Mouse (Mus musculus) hindbrain, embryonic 14.5 days (tissue): ENCODE measurements around the gene Kpnb1. TPM values are rescaled to one million over a fixed set of nuclear protein-coding genes. Genes with fewer than 3 reads are reported as not detected.

Source experiments
- ATAC-seq: fragments of 200-750 bp; cut with Nextera tagmentation; 2 replicates; pipeline ENCODE4 v1.8.0; 2017; ENCODE audit warnings: moderate number of reproducible peaks, mild to moderate bottlenecking, moderate TSS enrichment, moderate library complexity; ENCODE audit not compliant: low FRiP score
- DNase-seq: peaks from one replicate; pipeline ENCODE4 v3.0.0-alpha.2; 2015; ENCODE audit warnings: low spot score
- H3K27ac ChIP-seq: fragments of 300-500 bp; sonication (generic); 2 replicates; pipeline ENCODE4 v1.5.1; 2014; ENCODE audit warnings: mild to moderate bottlenecking, moderate library complexity
- H3K27me3 ChIP-seq: fragments of 300-500 bp; sonication (generic); 2 replicates; pipeline ENCODE4 v1.6.1; 2014; ENCODE audit warnings: mild to moderate bottlenecking, low read length, mixed read lengths; ENCODE audit not compliant: control insufficient read depth, insufficient read depth
- H3K36me3 ChIP-seq: fragments of 300-500 bp; sonication (generic); replicated peaks from 2 replicates; pipeline ENCODE4 v1.6.1; 2014; ENCODE audit not compliant: control insufficient read depth, insufficient read depth
- H3K4me1 ChIP-seq: fragments of 300-500 bp; sonication (generic); replicated peaks from 2 replicates; pipeline ENCODE4 v1.6.1; 2014; ENCODE audit warnings: antibody characterized with exemption, low read length, mixed read lengths; ENCODE audit not compliant: control insufficient read depth, insufficient read depth
- H3K4me2 ChIP-seq: fragments of 300-500 bp; sonication (generic); replicated peaks from 2 replicates; pipeline ENCODE4 v1.6.1; 2014; ENCODE audit warnings: mild to moderate bottlenecking, moderate library complexity
- H3K4me3 ChIP-seq: fragments of 300-500 bp; sonication (generic); replicated peaks from 2 replicates; pipeline ENCODE4 v1.5.1; 2014; ENCODE audit warnings: mild to moderate bottlenecking, low read length
- H3K9ac ChIP-seq: fragments of 300-500 bp; sonication (generic); 2 replicates; pipeline ENCODE4 v1.6.1; 2014
- H3K9me3 ChIP-seq: fragments of 300-500 bp; sonication (generic); 2 replicates; pipeline ENCODE4 v1.6.1; 2016; ENCODE audit warnings: low read length; ENCODE audit not compliant: control insufficient read depth
- WGBS: fragments of 180-500 bp; shearing (Covaris S2); extraction: QIAGEN DNeasy Blood & Tissue Kit; methylation state at CpG from one replicate; pipeline ENCODE4 v1.1.7; 2014; 5-methylcytosine and 5-hydroxymethylcytosine counted together
- polyA plus RNA-seq: library from polyadenylated mRNA; unstranded; fragments of >200 nt; fragmentation: Nextera tagmentation; extraction: Ambion mirVana; gene quantifications from 2 replicates; pipeline ENCODE4 v1.2.1, GENCODE M21; 2014

Kpnb1 gene
- polyA plus RNA-seq, 1 experiment from 2014 or later = 35.3 TPM

- Histone ChIP-seq H3K36me3 (peaks cover 41% of the 10 kb centered on the region), H3K9ac (peak overlapping the region; percentile 93; the same call in 1 of the 2 replicates)
- no peak for ATAC-seq
These were observed 38.7 kb downstream of the Kpnb1 start for GRCm38 (mm10) chr11:97149026-97149425.

GRCm38 (mm10) chr11:97148591-97148990 lies 39.1 kb downstream of the Kpnb1 start:
- Histone ChIP-seq H3K4me1 (peaks cover 18% of the 10 kb centered on the region), H3K27me3 (no peaks in the 10 kb centered on the region), H3K4me3 (no peak overlapping the region), H3K9ac (0 out of 2 replicates have a peak overlapping the region, but pooled peaks have one; percentile 93), H3K27ac (no peak overlapping the region), H3K9me3 (no peaks in the 10 kb centered on the region), H3K36me3 (peaks cover 45% of the 10 kb centered on the region), H3K4me2 (peak overlapping the region; percentile 72)
- ATAC-seq (no peak), DNase-seq (no peak)
- 41% methylated on average over 12 of the region's 12 CpGs for WGBS

More at GRCm38 (mm10) chr11:97149026-97149425, 38.7 kb downstream of the Kpnb1 start:
- Histone ChIP-seq H3K27ac (no peak overlapping the region), H3K4me2 (peak overlapping the region; percentile 72), H3K27me3 (no peaks in the 10 kb centered on the region), H3K9me3 (no peaks in the 10 kb centered on the region), H3K4me3 (no peak overlapping the region), H3K4me1 (peaks cover 18% of the 10 kb centered on the region)
- no peak for DNase-seq
- WGBS = 33% methylated on average over 8 of the region's 9 CpGs

DNA sequence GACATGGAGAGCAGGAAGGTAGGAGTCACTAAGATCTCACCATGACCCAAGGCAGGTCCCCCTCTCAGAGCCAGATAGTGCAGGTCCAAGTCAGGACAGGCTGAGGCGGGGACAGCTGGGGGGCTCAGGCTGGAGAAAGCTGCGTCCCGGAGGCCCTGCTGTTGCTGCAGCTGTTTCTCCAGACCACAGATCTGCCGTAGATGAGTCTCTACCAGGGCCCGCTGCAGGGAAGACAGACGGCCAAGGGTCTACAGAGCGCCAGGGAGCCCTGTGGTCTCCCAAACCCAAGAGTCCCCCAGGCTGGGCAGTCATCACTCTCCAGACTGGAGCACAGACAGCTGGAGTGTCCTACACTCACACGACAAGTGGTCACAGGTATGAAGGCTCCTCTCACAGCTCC lies 40.3 kb downstream of the Kpnb1 start:
- no peak overlapping the region for H3K27ac ChIP-seq
- WGBS = 76% methylated on average over 8 of the region's 8 CpGs
- ATAC-seq (no peak), DNase-seq (no peak)
- H3K36me3 ChIP-seq = peaks cover 58% of the 10 kb centered on the region
- H3K4me3 ChIP-seq = no peak overlapping the region
- H3K9me3 ChIP-seq = no peaks in the 10 kb centered on the region
- H3K9ac ChIP-seq = no peak overlapping the region
- H3K4me1 ChIP-seq = peaks cover 12% of the 10 kb centered on the region
- no peaks in the 10 kb centered on the region for H3K27me3 ChIP-seq
- H3K4me2 ChIP-seq = no peak overlapping the region

- Histone ChIP-seq H3K27me3 (no peaks in the 10 kb centered on the region), H3K36me3 (peaks cover 62% of the 10 kb centered on the region)
- 8% methylated on average over 8 of the region's 8 CpGs for WGBS
These were observed 41.0 kb downstream of the Kpnb1 start for GRCm38 (mm10) chr11:97146724-97147123.

GRCm38 (mm10) chr11:97145951-97146350 lies 41.7 kb downstream of the Kpnb1 start:
- DNase-seq (no peak), ATAC-seq (no peak)
- 86% methylated on average over 9 of the region's 9 CpGs for WGBS
- Histone ChIP-seq H3K9ac (0 out of 2 replicates have a peak overlapping the region, but pooled peaks have one; percentile 1), H3K4me1 (peaks cover 7% of the 10 kb centered on the region), H3K27ac (no peak overlapping the region), H3K36me3 (peaks cover 62% of the 10 kb centered on the region), H3K4me3 (no peak overlapping the region), H3K27me3 (no peaks in the 10 kb centered on the region), H3K9me3 (no peaks in the 10 kb centered on the region), H3K4me2 (no peak overlapping the region)

More at GRCm38 (mm10) chr11:97146724-97147123, 41.0 kb downstream of the Kpnb1 start:
- Histone ChIP-seq H3K4me3 (no peak overlapping the region), H3K9me3 (no peaks in the 10 kb centered on the region), H3K4me2 (no peak overlapping the region), H3K9ac (no peak overlapping the region), H3K27ac (no peak overlapping the region), H3K4me1 (peaks cover 7% of the 10 kb centered on the region)
- ATAC-seq (no peak), DNase-seq (peak; percentile 78)

GRCm38 (mm10) chr11:97145320-97145719 lies 42.4 kb downstream of the Kpnb1 start:
- ATAC-seq (no peak), DNase-seq (no peak)
- H3K27me3 ChIP-seq = no peaks in the 10 kb centered on the region
- no peak overlapping the region for H3K4me3 ChIP-seq
- H3K9me3 ChIP-seq = no peaks in the 10 kb centered on the region
- peaks cover 7% of the 10 kb centered on the region for H3K4me1 ChIP-seq
- no peak overlapping the region for H3K27ac ChIP-seq
- peaks cover 62% of the 10 kb centered on the region for H3K36me3 ChIP-seq
- H3K9ac ChIP-seq = no peak overlapping the region
- no peak overlapping the region for H3K4me2 ChIP-seq
- WGBS = 70% methylated on average over 2 of the region's 2 CpGs

DNA sequence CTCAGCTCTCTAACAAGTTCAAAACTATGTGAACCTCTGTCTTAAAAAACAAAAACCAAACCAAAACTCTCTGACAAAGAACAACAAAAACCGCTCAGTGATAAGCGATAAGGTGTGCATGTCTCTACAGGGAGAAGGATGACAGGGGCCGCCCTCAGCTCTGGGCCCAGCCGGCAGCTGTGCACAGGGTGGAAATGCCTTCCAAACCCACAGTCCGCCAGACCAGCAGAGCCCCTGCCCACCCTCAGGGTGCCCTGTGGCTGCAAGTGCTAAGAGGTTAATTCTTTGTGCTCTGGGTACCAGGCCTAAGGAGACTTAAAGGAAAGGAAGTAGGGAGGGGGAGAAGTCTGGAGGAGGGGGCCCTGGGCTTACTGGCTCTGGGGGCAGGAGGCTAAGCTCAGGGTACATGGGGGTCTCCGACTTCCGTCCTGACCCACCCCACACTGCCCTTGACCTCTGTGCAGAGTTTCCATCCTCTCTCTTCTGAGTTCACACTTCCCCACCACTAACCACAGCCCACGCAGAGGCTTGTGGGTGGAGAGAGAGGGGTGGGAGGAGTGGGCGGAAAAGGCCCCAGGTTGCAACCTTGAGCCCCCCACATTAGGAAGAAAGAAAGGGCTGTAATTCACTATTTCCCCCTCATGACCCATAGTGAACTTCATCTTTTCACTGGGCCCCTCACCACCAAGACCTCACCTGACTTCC lies 44.3 kb downstream of the Kpnb1 start:
- 0 out of 2 replicates have a peak, but pooled peaks cover 4% of the 10 kb centered on the region for H3K27me3 ChIP-seq
- peaks cover 13% of the 10 kb centered on the region for H3K4me1 ChIP-seq
- ATAC-seq = no peak
- peaks cover 56% of the 10 kb centered on the region for H3K36me3 ChIP-seq
- H3K4me3 ChIP-seq = no peak overlapping the region
- H3K9me3 ChIP-seq = no peaks in the 10 kb centered on the region
- no peak overlapping the region for H3K4me2 ChIP-seq
- no peak overlapping the region for H3K27ac ChIP-seq
- WGBS = 86% methylated on average over 9 of the region's 9 CpGs
- DNase-seq = no peak
- no peak overlapping the region for H3K9ac ChIP-seq

DNA sequence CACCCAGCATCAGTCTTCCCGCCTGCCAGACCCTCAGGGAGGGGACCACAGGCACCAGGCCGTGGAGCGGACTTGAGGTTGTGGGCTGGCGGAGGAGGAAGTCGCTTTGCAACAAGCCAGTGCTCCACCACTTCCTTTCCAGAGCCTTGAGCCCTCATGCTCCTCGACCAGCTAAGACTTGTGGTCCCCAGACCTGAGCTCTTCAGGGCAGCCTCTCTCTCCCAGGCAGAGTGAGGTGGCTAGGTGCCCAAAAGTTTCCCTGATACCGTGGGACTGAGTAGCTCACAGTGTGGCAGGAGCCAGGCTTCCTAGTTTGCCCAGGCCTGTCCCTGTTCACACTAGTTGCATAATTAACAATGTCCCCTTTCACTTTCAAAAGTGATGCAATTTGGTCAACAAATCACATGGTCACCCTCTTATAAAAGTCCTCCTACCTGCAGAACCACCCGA lies 45.5 kb downstream of the Kpnb1 start:
- DNase-seq (no peak), ATAC-seq (no peak)
- no peak overlapping the region for H3K4me3 ChIP-seq
- no peak overlapping the region for H3K4me2 ChIP-seq
- no peak overlapping the region for H3K27ac ChIP-seq
- H3K4me1 ChIP-seq = peaks cover 16% of the 10 kb centered on the region
- H3K27me3 ChIP-seq = 0 out of 2 replicates have a peak, but pooled peaks cover 4% of the 10 kb centered on the region
- WGBS = 83% methylated on average over 8 of the region's 8 CpGs
- H3K9ac ChIP-seq = no peak overlapping the region
- H3K9me3 ChIP-seq = no peaks in the 10 kb centered on the region
- H3K36me3 ChIP-seq = peaks cover 55% of the 10 kb centered on the region

DNA sequence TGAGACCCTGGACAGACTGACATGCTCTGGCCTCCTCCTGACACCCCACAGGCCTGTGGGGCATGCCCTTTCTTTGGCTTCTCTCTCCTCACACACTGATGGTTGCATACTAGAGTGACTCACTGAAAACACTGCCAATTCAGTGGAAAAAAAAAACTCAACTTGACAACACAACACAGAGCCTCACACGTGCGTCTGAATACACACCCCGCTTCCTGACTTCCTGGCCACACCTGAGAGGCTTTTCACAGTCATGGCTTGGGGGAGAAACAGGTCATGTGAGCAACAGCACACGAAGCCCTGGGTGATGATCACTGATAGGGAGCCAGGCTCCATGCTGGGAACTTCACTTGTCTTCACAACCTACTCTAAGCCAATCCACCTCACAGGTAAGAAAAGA lies 46.9 kb downstream of the Kpnb1 start:
- H3K4me3 ChIP-seq = no peak overlapping the region
- peaks cover 53% of the 10 kb centered on the region for H3K36me3 ChIP-seq
- ATAC-seq (no peak), DNase-seq (no peak)
- 0 out of 2 replicates have a peak, but pooled peaks cover 4% of the 10 kb centered on the region for H3K27me3 ChIP-seq
- 79% methylated on average over 4 of the region's 4 CpGs for WGBS
- no peak overlapping the region for H3K27ac ChIP-seq
- peaks cover 16% of the 10 kb centered on the region for H3K4me1 ChIP-seq
- H3K9ac ChIP-seq = no peak overlapping the region
- no peaks in the 10 kb centered on the region for H3K9me3 ChIP-seq
- H3K4me2 ChIP-seq = no peak overlapping the region
